Mouse (Mus musculus): Measurements from ENCODE around the gene Rfx8. TPM values are rescaled to one million over a fixed set of nuclear protein-coding genes. Genes with fewer than 3 reads are reported as not detected.
A peak's percentile ranks its signal among the peaks of the same experiment; 100 is the strongest.

The Rfx8 gene
- total and polyA plus RNA-seq, 3 experiments = not detected

DNA sequence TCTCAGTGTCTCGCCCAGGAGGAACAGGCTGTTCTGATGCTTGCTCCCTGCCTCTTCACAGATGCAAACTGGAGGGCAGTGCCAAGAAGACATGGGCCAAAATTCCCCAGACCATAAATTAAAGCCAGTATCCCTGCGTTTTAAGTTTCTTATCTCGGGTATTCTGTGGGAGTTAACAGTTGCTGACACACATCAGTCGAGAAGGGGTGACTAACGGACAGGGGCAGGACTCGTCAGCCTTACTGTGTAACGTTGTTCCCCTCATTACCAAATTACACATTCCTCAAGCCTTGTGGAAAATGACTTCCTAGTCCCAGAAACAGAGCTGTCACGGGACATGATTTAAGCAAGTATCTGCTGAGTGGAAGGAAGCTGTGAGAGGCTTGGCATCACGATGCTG lies 33.5 kb downstream of the Rfx8 start:
- H3K4me3 ChIP-seq (replicated peaks in 1 of 3; ENCODE audit: low read depth in 2 of 3, low read length in 2 of 3, poor library complexity in 1 of 3) = no peak overlapping the region
- no peaks in the 10 kb centered on the region for H3K27me3 ChIP-seq (replicated peaks)
- no peak for DNase-seq (ENCODE audit: extremely low read depth)
- H3K4me1 ChIP-seq (ENCODE audit: control insufficient read depth in 1 of 2, insufficient read depth in 2 of 2) = peaks cover 0 to 3% of the 10 kb centered on the region in 2 experiments; a peak in 3 of 4 replicates
- H3K9me3 ChIP-seq (replicated peaks; ENCODE audit: low read length) = no peaks in the 10 kb centered on the region
- no peak overlapping the region for H3K4me2 ChIP-seq (ENCODE audit: insufficient read depth, low read depth, poor library complexity, severe bottlenecking)
- no peak overlapping the region for H3K27ac ChIP-seq (ENCODE audit: insufficient read depth, low read depth)
- in situ Hi-C loops (cut with MboI; ENCODE audit: low pct_ligation_motif_present, low pct_unique_long_range_greater_than_20kb, low sequenced_read_pairs) = loop anchor here (10.0 to 25.0 kb wide), 3 partner anchors 72 to 700 kb away; no protein-coding TSS in a partner anchor
- H3K9ac ChIP-seq (ENCODE audit: insufficient read depth, low read depth) = no peak overlapping the region
- dilution Hi-C loops (cut with MboI; ENCODE audit: extremely low pct_ligation_motif_present, extremely low pct_unique_long_range_greater_than_20kb, low sequenced_read_pairs) = no loop called here
- TF ChIP-seq SIN3A (IDR thresholded peaks at IDR 0.05; ENCODE audit: low read length) (no peak), MAX (IDR thresholded peaks at IDR 0.05; ENCODE audit: low read length) (no peak), MXI1 (IDR thresholded peaks at IDR 0.05; ENCODE audit: low read depth, low read length) (no peak), MAZ (IDR thresholded peaks at IDR 0.05; ENCODE audit: low read depth, low read length) (no peak), POLR2AphosphoS2 (IDR thresholded peaks at IDR 0.05; ENCODE audit: low read depth, low read length) (no peak), SMC3 (IDR thresholded peaks at IDR 0.05; ENCODE audit: low read depth, low read length) (no peak), EP300 (IDR thresholded peaks at IDR 0.05; ENCODE audit: low read length) (no peak), ELF1 (IDR thresholded peaks at IDR 0.05; ENCODE audit: low read depth, low read length) (no peak), USF1 (IDR thresholded peaks at IDR 0.05; ENCODE audit: low read depth, low read length) (no peak), NELFE (IDR thresholded peaks at IDR 0.05; ENCODE audit: low read depth, low read length) (no peak), RCOR1 (conservative IDR thresholded peaks at IDR 0.05; ENCODE audit: low read depth, low read length) (no peak)
- H3K79me2 ChIP-seq (replicated peaks; ENCODE audit: control insufficient read depth, extremely low read depth, insufficient read depth, poor library complexity, severe bottlenecking) = no peaks in the 10 kb centered on the region
- no peaks in the 10 kb centered on the region for H3K36me3 ChIP-seq (replicated peaks in 1 of 2; ENCODE audit: control insufficient read depth in 1 of 2, insufficient read depth in 1 of 2, low read length in 1 of 2)

DNA sequence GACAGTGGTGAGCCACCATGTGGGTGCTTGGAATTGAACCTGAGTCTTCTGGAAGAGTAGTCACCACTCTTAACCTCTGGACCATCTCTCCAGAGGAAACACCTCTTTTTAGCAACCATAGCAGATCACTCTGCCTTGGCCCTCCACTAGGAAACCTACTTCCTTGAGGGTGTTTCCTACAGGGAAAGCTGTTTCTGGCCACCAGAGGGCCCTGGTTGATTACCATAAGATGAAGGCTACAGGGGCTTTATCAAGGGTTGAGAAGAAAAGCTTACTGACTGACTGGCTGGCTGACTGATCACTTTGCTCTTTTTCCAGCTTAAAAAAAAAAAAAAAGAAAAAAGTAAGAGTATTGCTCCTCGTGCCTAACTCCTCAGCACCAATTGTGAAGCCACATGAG lies 35.0 kb downstream of the Rfx8 start:
- Histone ChIP-seq H3K4me1 (ENCODE audit: control insufficient read depth in 1 of 2, insufficient read depth in 2 of 2) (peaks cover 0 to 3% of the 10 kb centered on the region in 2 experiments; a peak in 3 of 4 replicates), H3K36me3 (replicated peaks in 1 of 2; ENCODE audit: control insufficient read depth in 1 of 2, insufficient read depth in 1 of 2, low read length in 1 of 2) (no peaks in the 10 kb centered on the region), H3K9me3 (replicated peaks; ENCODE audit: low read length) (no peaks in the 10 kb centered on the region), H3K4me3 (replicated peaks in 1 of 3; ENCODE audit: low read depth in 2 of 3, low read length in 2 of 3, poor library complexity in 1 of 3) (no peak overlapping the region), H3K79me2 (replicated peaks; ENCODE audit: control insufficient read depth, extremely low read depth, insufficient read depth, poor library complexity, severe bottlenecking) (no peaks in the 10 kb centered on the region), H3K27me3 (replicated peaks) (no peaks in the 10 kb centered on the region), H3K27ac (ENCODE audit: insufficient read depth, low read depth) (no peak overlapping the region), H3K9ac (ENCODE audit: insufficient read depth, low read depth) (no peak overlapping the region), H3K4me2 (ENCODE audit: insufficient read depth, low read depth, poor library complexity, severe bottlenecking) (no peak overlapping the region)
- TF ChIP-seq SMC3 (IDR thresholded peaks at IDR 0.05; ENCODE audit: low read depth, low read length) (peak; percentile 76), ETS1 (conservative IDR thresholded peaks at IDR 0.05; ENCODE audit: low read depth, low read length) (no peak), E2F4 (IDR thresholded peaks at IDR 0.05; ENCODE audit: insufficient replicate concordance, low read depth, low read length) (no peak), RAD21 (IDR thresholded peaks at IDR 0.05; ENCODE audit: low read depth, low read length) (peak; percentile 78), CTCF (conservative IDR thresholded peaks at IDR 0.05 in 1 of 2, IDR thresholded peaks at IDR 0.05 in 1 of 2; ENCODE audit: low read depth in 2 of 2, low read length in 2 of 2) (peak; percentile 24 to 73; a peak in 2 of 4 replicates), KAT2A (IDR thresholded peaks at IDR 0.05; ENCODE audit: insufficient replicate concordance, low read length) (no peak)
- DNase-seq (ENCODE audit: extremely low read depth) = peak; percentile 69
- in situ Hi-C loops (cut with MboI; ENCODE audit: low pct_ligation_motif_present, low pct_unique_long_range_greater_than_20kb, low sequenced_read_pairs) (loop anchor here (10.0 to 25.0 kb wide), 3 partner anchors 71 to 701 kb away; no protein-coding TSS in a partner anchor), dilution Hi-C loops (cut with MboI; ENCODE audit: extremely low pct_ligation_motif_present, extremely low pct_unique_long_range_greater_than_20kb, low sequenced_read_pairs) (no loop called here)
